Comparison of ENCODE assay signal across 9 mouse cellular contexts in the genomic region with DNA sequence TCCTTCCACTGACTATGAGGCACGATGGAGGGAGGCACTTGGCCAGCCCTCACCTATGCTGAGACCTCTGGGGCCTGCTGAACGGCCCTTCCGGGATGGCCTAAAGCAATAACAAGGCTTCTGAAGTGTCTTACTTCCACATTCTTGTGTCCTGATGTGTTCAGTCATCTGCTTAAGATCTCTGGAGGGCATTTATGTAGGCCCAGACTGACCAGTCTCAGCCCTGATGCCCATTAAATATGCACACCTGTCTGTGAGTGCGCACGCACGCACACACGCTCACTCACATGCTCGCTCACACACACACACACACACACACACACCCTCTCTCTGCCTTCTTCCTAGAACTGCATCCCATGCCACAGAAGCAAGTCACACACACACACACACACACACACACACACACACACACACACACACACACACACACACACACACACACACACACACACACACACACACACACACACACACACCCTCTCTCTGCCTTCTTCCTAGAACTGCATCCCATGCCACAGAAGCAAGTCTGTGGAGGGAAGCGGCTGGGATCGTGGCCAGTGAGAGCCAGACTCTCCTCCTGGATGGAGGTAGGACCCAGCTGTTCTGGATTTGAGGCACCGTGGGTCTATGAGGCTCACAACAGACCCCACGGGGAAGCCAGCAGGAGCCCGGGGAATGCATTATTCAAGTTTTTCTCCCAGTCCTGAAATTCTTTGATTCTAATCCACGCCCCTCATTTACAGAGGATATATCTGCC. TPM values are rescaled to one million over a fixed set of nuclear protein-coding genes. Genes with fewer than 3 reads are reported as not detected.
DNase-seq lines count a peak whose midpoint lies in the region; ATAC-seq and TF ChIP-seq lines count a peak whose summit lies in the region.
"Had no signal": no experiment of that assay in that cellular context is flagged by ENCODE, and none has a peak within 500 bp of the region (broad histone marks: within the 10 kb centered on the region; RNA-seq: fewer than 3 reads in every experiment).

No protein-coding gene starts in this region.

- TF ChIP-seq POLR2A in spleen, adult 2 months (IDR thresholded peaks at IDR 0.05; ENCODE audit: low read depth, low read length): no peak
- TF ChIP-seq POLR2A in limb, embryonic 14.5 days (IDR thresholded peaks at IDR 0.05; ENCODE audit: borderline replicate concordance, extremely low read depth, insufficient read depth, insufficient read length): no peak

- no peak for ATAC-seq in heart, embryonic 12.5 days (ENCODE audit: insufficient number of reproducible peaks, low FRiP score)
- no peak for ATAC-seq in limb, embryonic 14.5 days (ENCODE audit: low FRiP score, low read depth)

- no peaks in the 10 kb centered on the region for H3K9me3 ChIP-seq in heart, embryonic 12.5 days (replicated peaks)
- no peaks in the 10 kb centered on the region for H3K9me3 ChIP-seq in limb, embryonic 14.5 days (ENCODE audit: control insufficient read depth, low read length)

- no peak for DNase-seq in heart, adult 9 months (ENCODE audit: low spot score in 2 of 2)
- DNase-seq in spleen, adult 2 months (ENCODE audit: low read depth in 1 of 2, low spot score in 2 of 2): no peak
- DNase-seq in spleen, adult 12 weeks (ENCODE audit: low spot score): no peak
- peak; percentile 44 for DNase-seq in limb, embryonic 14.5 days (ENCODE audit: low spot score)
- no peak for DNase-seq in B cell, adult 2 months
- no peak for DNase-seq in urinary bladder, postnatal 10 days (ENCODE audit: low spot score)
- DNase-seq in gastrocnemius, postnatal 25 days: no peak
- DNase-seq: thymus, postnatal 14 days had no signal

- WGBS in heart, embryonic 12.5 days: 66% methylated on average over 14 of the region's 14 CpGs
- 91% methylated on average over 14 of the region's 14 CpGs for WGBS in spleen, adult 2 months
- 51% methylated on average over 14 of the region's 14 CpGs for WGBS in limb, embryonic 14.5 days

- H3K27ac ChIP-seq in heart, embryonic 12.5 days (ENCODE audit: poor library complexity, severe bottlenecking): peak overlapping the region; percentile 97
- H3K27ac ChIP-seq in spleen, adult 2 months (ENCODE audit: insufficient read depth, low read length): peak overlapping the region; percentile 0; the same call in 1 of the 2 replicates
- H3K27ac ChIP-seq in limb, embryonic 14.5 days (replicated peaks; ENCODE audit: low read depth, low read length): peak overlapping the region; percentile 75

- no peak overlapping the region for H3K4me3 ChIP-seq in heart, embryonic 12.5 days
- H3K4me3 ChIP-seq in spleen, adult 2 months (ENCODE audit: extremely low read depth, insufficient read depth, insufficient read length): no peak overlapping the region
- no peak overlapping the region for H3K4me3 ChIP-seq in limb, embryonic 14.5 days (replicated peaks; ENCODE audit: low read length)

- H3K4me2 ChIP-seq in heart, embryonic 12.5 days: peak overlapping the region; percentile 48; the same call in 1 of the 2 replicates
- no peak overlapping the region for H3K4me2 ChIP-seq in limb, embryonic 14.5 days (replicated peaks; ENCODE audit: low read depth, low read length, severe bottlenecking)

- H3K27me3 ChIP-seq in heart, embryonic 12.5 days (replicated peaks): no peaks in the 10 kb centered on the region
- no peaks in the 10 kb centered on the region for H3K27me3 ChIP-seq in spleen, adult 2 months (ENCODE audit: control insufficient read depth, insufficient read depth, low read length)
- no peaks in the 10 kb centered on the region for H3K27me3 ChIP-seq in limb, embryonic 14.5 days (ENCODE audit: control insufficient read depth, insufficient read depth, low read length)

- H3K4me1 ChIP-seq in heart, embryonic 12.5 days (replicated peaks): peaks cover 88% of the 10 kb centered on the region
- H3K4me1 ChIP-seq in spleen, adult 2 months (ENCODE audit: control insufficient read depth, insufficient read depth, insufficient read length): peaks cover 16% of the 10 kb centered on the region; the same call in 1 of the 2 replicates
- peaks cover 65% of the 10 kb centered on the region for H3K4me1 ChIP-seq in limb, embryonic 14.5 days (ENCODE audit: control insufficient read depth, insufficient read depth, low read length)

- H3K36me3 ChIP-seq in heart, embryonic 12.5 days: no peaks in the 10 kb centered on the region
- H3K36me3 ChIP-seq in spleen, adult 2 months (ENCODE audit: control insufficient read depth, insufficient read depth, low read length): no peaks in the 10 kb centered on the region
- no peaks in the 10 kb centered on the region for H3K36me3 ChIP-seq in limb, embryonic 14.5 days (ENCODE audit: control insufficient read depth, insufficient read depth, low read length)

- peak overlapping the region; percentile 66 for H3K9ac ChIP-seq in heart, embryonic 12.5 days
- no peak overlapping the region for H3K9ac ChIP-seq in limb, embryonic 14.5 days (ENCODE audit: low read depth, low read length, severe bottlenecking)

- no peak for TF ChIP-seq CTCF in spleen, adult 2 months (IDR thresholded peaks at IDR 0.05; ENCODE audit: extremely low read depth, insufficient read depth, insufficient read length, insufficient replicate concordance)

RNA-seq across cellular contexts. Expression of a gene that starts 37.9 kb away (rescaled TPM):
- polyA plus RNA-seq in heart, embryonic 12.5 days (2016; fragmentation: Nextera tagmentation; extraction: Ambion mirVana): 68.1 and 68.9 TPM in 2 replicates
- polyA plus RNA-seq in spleen, adult 2 months (2012; rRNA removed): 65.4 and 68.0 TPM in 2 replicates
- 152 and 186 TPM in 2 replicates for polyA plus RNA-seq in limb, embryonic 14.5 days (2012; rRNA removed)
- 78.4 and 81.1 TPM in 2 replicates for polyA plus RNA-seq in limb, embryonic 14.5 days (2014; fragmentation: Nextera tagmentation; extraction: Ambion mirVana)
- total RNA-seq in gastrocnemius, postnatal 25 days (2021): 10 to 100 TPM; 62.2 to 62.8 TPM

Comparison
In these comparisons a context has a peak if more than half of its experiments do, and no peak if none do; other contexts are left out.
1. H3K27ac ChIP-seq: peak in every context shown above with its lines; median percentile 97 in heart, embryonic 12.5 days; 75 in limb, embryonic 14.5 days; 0 in spleen, adult 2 months.